25 mouse cellular contexts compared by ENCODE assay signal in genomic region chr9:22497021-22497767, GRCm38 (mm10). TPM values are rescaled to one million over a fixed set of nuclear protein-coding genes. Genes with fewer than 3 reads are reported as not detected.
"Had no signal": no experiment of that assay in that cellular context is flagged by ENCODE, and none has a peak within 500 bp of the region (broad histone marks: within the 10 kb centered on the region; RNA-seq: fewer than 3 reads in every experiment).

No protein-coding gene starts in this region.

- H3K9me3 ChIP-seq: neural tube, embryonic 13.5 days; neural tube, embryonic 15.5 days; stomach, embryonic 15.5 days had no signal

- H3K9ac ChIP-seq: neural tube, embryonic 13.5 days; neural tube, embryonic 15.5 days; stomach, embryonic 15.5 days had no signal

- H3K27me3 ChIP-seq: neural tube, embryonic 13.5 days; neural tube, embryonic 15.5 days; stomach, embryonic 15.5 days had no signal

- H3K27ac ChIP-seq: neural tube, embryonic 13.5 days; neural tube, embryonic 15.5 days; stomach, embryonic 15.5 days; stomach, postnatal 0 days had no signal

- H3K36me3 ChIP-seq: stomach, embryonic 15.5 days had no signal

- H3K4me3 ChIP-seq: neural tube, embryonic 13.5 days; neural tube, embryonic 15.5 days; stomach, embryonic 15.5 days had no signal

- DNase-seq: retina, postnatal 1 day; right cerebral cortex, adult 18-20 months; right cerebral cortex, postnatal 14 days; right cerebral cortex, postnatal 25 days; right cerebral cortex, postnatal 4 days; spleen, adult 18-20 months; thymus, adult 18-20 months; thymus, adult 2 months; thymus, postnatal 14 days; thymus, postnatal 25 days; thymus, postnatal 36 days; thymus, postnatal 4 days had no signal

- H3K4me1 ChIP-seq: neural tube, embryonic 13.5 days; neural tube, embryonic 15.5 days; stomach, embryonic 15.5 days had no signal

RNA-seq across cellular contexts. Expression of gene Gm17545, which starts 43.1 kb away (rescaled TPM):
- total RNA-seq: neutrophil, adult 5-6 weeks had no signal
- polyA plus RNA-seq: neural tube, embryonic 13.5 days; neural tube, embryonic 14.5 days; neural tube, embryonic 15.5 days; small intestine, adult 2 months; spleen, adult 2 months; stomach, embryonic 14.5 days; stomach, embryonic 15.5 days; stomach, embryonic 16.5 days; stomach, postnatal 0 days; testis, adult 2 months; thymus, adult 2 months; thymus, postnatal 0 days; urinary bladder, adult 2 months had no signal
